Mouse (Mus musculus) ES-E14 (cell line): ENCODE results near the gene Nf2. TPM values are rescaled to one million over a fixed set of nuclear protein-coding genes. Genes with fewer than 3 reads are reported as not detected.

Source experiments
- DNase-seq: peaks from one replicate; pipeline ENCODE4 v3.0.0-alpha.2; 2013; ENCODE audit warnings: low read depth, low spot score
- H3K27ac ChIP-seq: 2 replicates; pipeline ENCODE4 v1.5.1; 2012; ENCODE audit warnings: low read depth, mild to moderate bottlenecking, low read length, moderate library complexity, mixed read lengths; ENCODE audit not compliant: poor library complexity, insufficient read depth, severe bottlenecking
- H3K36me3 ChIP-seq: 2 replicates; pipeline ENCODE4 v1.6.1; 2012; ENCODE audit warnings: mild to moderate bottlenecking, low read length, moderate library complexity, mixed read lengths; ENCODE audit not compliant: control insufficient read depth, poor library complexity, insufficient read depth, severe bottlenecking
- H3K4me1 ChIP-seq, 2 experiments: fragments of 150-350 bp in 1 of 2; sonication (generic) in 1 of 2; 2 replicates each; pipeline ENCODE4 v1.6.1; 2012; ENCODE audit warnings: low read length in 2 of 2, mild to moderate bottlenecking in 1 of 2, mixed read lengths in 1 of 2; ENCODE audit not compliant: control insufficient read depth in 2 of 2, insufficient read depth in 2 of 2, poor library complexity in 1 of 2
- H3K4me3 ChIP-seq, 2 experiments: fragments of 150-350 bp in 1 of 2; sonication (generic) in 1 of 2; 2 replicates each; pipeline ENCODE4 v1.5.1; 2012; ENCODE audit warnings: low read length in 2 of 2, low read depth in 1 of 2, mild to moderate bottlenecking in 1 of 2, mixed read lengths in 1 of 2; ENCODE audit not compliant: insufficient read depth in 1 of 2, poor library complexity in 1 of 2, severe bottlenecking in 1 of 2
- H3K9ac ChIP-seq: 2 replicates; pipeline ENCODE4 v1.6.1; 2012; ENCODE audit warnings: low read depth, mild to moderate bottlenecking, low read length, mixed read lengths; ENCODE audit not compliant: poor library complexity, insufficient read depth, severe bottlenecking
- H3K9me3 ChIP-seq: fragments of 150-350 bp; sonication (generic); 2 replicates; pipeline ENCODE4 v1.6.1; 2012; ENCODE audit warnings: low read depth, mild to moderate bottlenecking, low read length; ENCODE audit not compliant: control insufficient read depth, insufficient read depth
- CHD2 ChIP-seq: IDR thresholded peaks from 2 replicates; pipeline ENCODE4 v1.6.1; 2014; ENCODE audit warnings: mild to moderate bottlenecking, low read depth, low read length, inconsistent platforms
- HCFC1 ChIP-seq: IDR thresholded peaks from 2 replicates; pipeline ENCODE4 v1.6.1; 2012; ENCODE audit warnings: low read length, inconsistent platforms, borderline replicate concordance; ENCODE audit not compliant: insufficient read depth
- MAFK ChIP-seq: IDR thresholded peaks from 2 replicates; pipeline ENCODE4 v1.6.1; 2014; ENCODE audit warnings: mild to moderate bottlenecking, low read depth, low read length, inconsistent platforms; ENCODE audit not compliant: insufficient read depth
- ZC3H11A ChIP-seq: IDR thresholded peaks from 2 replicates; pipeline ENCODE4 v1.6.1; 2012; ENCODE audit warnings: low read depth, mild to moderate bottlenecking, inconsistent platforms, low read length, borderline replicate concordance
- ZNF384 ChIP-seq: IDR thresholded peaks from 2 replicates; pipeline ENCODE4 v1.6.1; 2012; ENCODE audit warnings: low read depth, low read length, inconsistent platforms
- in situ Hi-C, 2 experiments: fragments of 600-800 bp; cut with MboI; formaldehyde crosslinking; loops; one replicate each; pipeline ENCODE4 v1.15.1; 2025; ENCODE audit warnings: low sequenced_read_pairs in 2 of 2, inconsistent platforms in 1 of 2; ENCODE audit not compliant: unreplicated experiment in 2 of 2
- total RNA-seq: library from RNA; depleted of rRNA; stranded (reverse); fragments of 300-350 nt; gene quantifications from 2 replicates; pipeline ENCODE4 v1.2.3, GENCODE M21; 2012

Gene Nf2
- total RNA-seq, 1 experiment = 53.8 TPM

DNA sequence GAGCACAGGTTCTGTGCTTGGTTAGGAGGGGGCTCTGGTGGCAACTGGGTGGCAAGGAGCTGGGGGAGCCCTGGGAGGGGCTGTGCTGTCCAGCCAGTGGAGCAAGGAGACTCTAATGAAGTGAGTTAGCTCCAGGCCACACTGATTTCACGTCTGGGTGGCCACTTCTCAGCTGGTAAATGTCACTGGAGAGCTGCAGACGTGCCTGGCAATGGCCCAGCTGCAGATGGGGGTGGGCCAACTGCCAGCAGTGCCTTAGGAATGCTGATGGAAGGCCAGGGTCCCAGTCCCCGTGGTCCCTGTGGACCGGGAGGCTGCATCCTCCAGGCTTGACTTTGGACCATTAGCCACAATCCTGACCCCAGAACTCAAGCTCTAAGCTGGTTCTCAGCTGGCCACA, 88.9 kb downstream of the Nf2 start:
- in situ Hi-C loops = no loop called here
- DNase-seq = no peak
- no peak overlapping the region for H3K27ac ChIP-seq
- no peak overlapping the region for H3K4me3 ChIP-seq
- TF ChIP-seq ZNF384 (no peak), CHD2 (no peak), MAFK (no peak), HCFC1 (no peak), ZC3H11A (no peak)
- no peaks in the 10 kb centered on the region for H3K36me3 ChIP-seq
- no peak overlapping the region for H3K9ac ChIP-seq
- peaks cover 2 to 21% of the 10 kb centered on the region in 2 experiments; a peak in 3 of 4 replicates for H3K4me1 ChIP-seq
- H3K9me3 ChIP-seq = no peaks in the 10 kb centered on the region

DNA sequence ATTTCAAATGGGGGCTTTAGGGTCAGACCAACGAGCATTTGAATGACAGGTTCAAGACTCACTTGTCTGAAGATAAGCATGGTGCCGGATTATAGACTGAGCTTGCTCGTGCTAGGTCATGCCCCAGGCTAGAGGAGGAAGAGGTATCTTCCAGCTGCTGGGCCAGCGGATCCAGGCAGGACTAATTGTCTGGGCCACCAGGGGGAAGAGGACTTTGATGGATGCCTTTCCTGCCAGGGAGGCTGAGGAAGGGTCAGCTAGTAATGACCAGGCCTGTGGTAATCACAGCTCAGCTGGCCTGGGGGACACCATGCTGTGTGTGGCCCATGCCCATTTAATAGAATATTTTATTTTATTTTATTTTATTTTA, 91.6 kb downstream of the Nf2 start:
- Histone ChIP-seq H3K36me3 (no peaks in the 10 kb centered on the region), H3K4me1 (peaks cover 2 to 8% of the 10 kb centered on the region in 2 experiments; a peak in 2 of 4 replicates), H3K9me3 (no peaks in the 10 kb centered on the region), H3K27ac (no peak overlapping the region), H3K9ac (no peak overlapping the region), H3K4me3 (no peak overlapping the region)
- TF ChIP-seq HCFC1 (no peak), ZC3H11A (no peak), MAFK (no peak), CHD2 (no peak), ZNF384 (no peak)
- in situ Hi-C loops = no loop called here
- DNase-seq = no peak

DNA sequence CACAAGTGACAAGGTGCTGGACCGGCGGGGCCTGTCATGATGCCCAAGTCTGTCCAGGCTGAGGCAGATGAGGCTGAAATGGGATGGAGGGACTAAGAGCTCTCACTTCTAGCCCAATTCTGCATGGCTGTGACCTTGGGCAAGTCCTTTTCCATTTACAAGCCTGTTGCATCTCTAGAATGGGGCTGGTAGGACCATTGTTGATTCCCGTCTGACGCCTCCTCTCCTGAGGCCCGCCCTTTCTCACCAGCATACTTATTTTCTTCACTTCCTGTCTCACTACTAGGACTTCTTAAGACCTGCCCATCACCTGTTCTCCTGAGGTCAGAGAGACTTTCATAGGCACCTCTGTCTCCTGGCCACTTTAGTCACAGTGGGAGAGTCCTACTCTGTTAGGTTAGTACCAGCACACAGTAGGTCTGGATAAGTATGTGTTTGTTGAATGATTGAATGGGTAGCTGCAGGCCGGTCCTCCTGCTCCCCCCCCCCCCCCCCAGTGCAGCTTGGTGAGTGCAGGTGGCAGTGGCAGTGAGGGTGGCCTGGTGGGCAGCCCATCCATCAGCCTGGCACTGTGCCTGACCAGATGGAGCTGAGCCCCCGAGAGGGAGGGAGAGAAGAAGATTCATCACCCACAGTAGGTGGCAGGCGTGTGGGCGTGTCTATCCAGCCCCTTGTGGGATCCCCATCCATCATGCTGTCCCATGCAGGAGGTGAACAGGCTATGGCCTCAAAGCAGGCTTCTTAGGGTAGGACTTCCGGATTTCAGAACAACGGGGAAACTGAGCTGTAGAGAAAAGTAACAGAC, 92.2 kb downstream of the Nf2 start:
- DNase-seq = no peak
- Histone ChIP-seq H3K4me3 (no peak overlapping the region), H3K9me3 (no peaks in the 10 kb centered on the region), H3K36me3 (no peaks in the 10 kb centered on the region), H3K27ac (no peak overlapping the region), H3K9ac (no peak overlapping the region), H3K4me1 (peaks cover 2 to 6% of the 10 kb centered on the region in 2 experiments; a peak in 2 of 4 replicates)
- in situ Hi-C loops = no loop called here
- TF ChIP-seq ZNF384 (no peak), MAFK (no peak), ZC3H11A (no peak)

DNA sequence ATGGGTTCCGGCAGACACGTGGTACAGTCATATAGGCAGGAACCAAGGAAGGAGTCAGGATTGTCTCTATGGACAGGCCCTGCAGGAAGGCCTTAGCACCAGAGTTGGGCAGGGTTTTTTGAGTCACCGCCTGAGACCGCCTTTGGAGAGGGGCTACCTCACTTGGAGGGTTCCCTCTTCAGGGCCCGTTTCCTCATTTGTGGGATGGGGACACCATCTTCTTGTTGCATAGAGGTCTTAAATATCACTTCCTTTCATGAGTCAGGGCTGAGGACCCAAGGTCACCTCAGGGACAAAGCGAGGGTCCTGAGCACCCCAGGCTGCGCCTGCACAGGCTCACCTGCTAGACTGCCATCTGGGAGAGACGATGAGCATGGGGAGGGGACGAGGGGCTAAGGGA, 92.9 kb downstream of the Nf2 start:
- Histone ChIP-seq H3K4me1 (peaks cover 2 to 5% of the 10 kb centered on the region in 2 experiments; a peak in 2 of 4 replicates), H3K4me3 (no peak overlapping the region), H3K9me3 (no peaks in the 10 kb centered on the region), H3K36me3 (no peaks in the 10 kb centered on the region), H3K27ac (no peak overlapping the region), H3K9ac (no peak overlapping the region)
- TF ChIP-seq ZNF384 = no peak
- TF ChIP-seq ZC3H11A = no peak
- TF ChIP-seq HCFC1 = no peak
- no peak for TF ChIP-seq CHD2
- TF ChIP-seq MAFK = no peak
- DNase-seq = no peak
- in situ Hi-C loops = no loop called here

DNA sequence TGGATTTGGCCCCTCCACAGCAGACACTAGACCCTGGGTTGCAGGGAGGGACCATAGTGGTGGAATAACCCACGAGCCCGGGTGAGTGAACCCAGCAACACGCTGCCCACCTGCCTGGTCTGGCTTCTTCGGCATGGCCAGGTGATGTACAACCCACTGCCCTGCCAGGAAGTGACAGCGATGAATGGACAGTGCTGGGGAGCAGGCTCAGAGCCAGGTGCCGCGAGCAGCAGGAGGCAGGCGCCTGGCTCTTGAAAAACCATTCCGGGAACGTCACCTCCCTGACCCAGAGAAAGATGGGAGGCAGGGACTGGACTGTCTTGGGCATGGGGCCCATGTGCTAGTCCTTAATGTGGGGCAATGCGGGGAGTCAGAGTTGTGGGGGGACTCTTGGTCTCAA, 94.5 kb downstream of the Nf2 start:
- no peak for DNase-seq
- Histone ChIP-seq H3K4me3 (no peak overlapping the region), H3K27ac (no peak overlapping the region), H3K9me3 (no peaks in the 10 kb centered on the region), H3K9ac (no peak overlapping the region), H3K4me1 (peaks cover 0 to 2% of the 10 kb centered on the region in 2 experiments; a peak in 2 of 4 replicates), H3K36me3 (no peaks in the 10 kb centered on the region)
- in situ Hi-C loops = no loop called here
- TF ChIP-seq MAFK (no peak), HCFC1 (no peak), CHD2 (no peak), ZNF384 (no peak), ZC3H11A (no peak)
